Mouse (Mus musculus): ENCODE data around the gene Dusp22. TPM values are rescaled to one million over a fixed set of nuclear protein-coding genes. Genes with fewer than 3 reads are reported as not detected.

The Dusp22 gene
- polyA plus RNA-seq, 1 experiment from 2014 or later, result 16.2 TPM

GRCm38 (mm10) chr13:30730104-30730793 is 70.5 kb downstream of the Dusp22 start:
- Histone ChIP-seq H3K27me3 (ENCODE audit: control insufficient read depth, insufficient read depth, low read length) (no peaks in the 10 kb centered on the region), H3K4me3 (ENCODE audit: low read depth, low read length) (no peak overlapping the region), H3K27ac (replicated peaks; ENCODE audit: low read depth, low read length) (no peak overlapping the region), H3K4me1 (ENCODE audit: control insufficient read depth, insufficient read depth, low read length) (no peaks in the 10 kb centered on the region), H3K9me3 (ENCODE audit: control insufficient read depth, low read length) (no peaks in the 10 kb centered on the region), H3K36me3 (ENCODE audit: control insufficient read depth, insufficient read depth, low read length) (no peaks in the 10 kb centered on the region), H3K4me2 (ENCODE audit: low read depth, severe bottlenecking) (no peak overlapping the region), H3K9ac (ENCODE audit: low read length) (no peak overlapping the region)
- no peak for DNase-seq (ENCODE audit: low spot score)
- ATAC-seq (ENCODE audit: insufficient number of reproducible peaks, low FRiP score, low TSS enrichment, low read depth), result no peak
- WGBS, result 88% methylated on average over 15 of the region's 15 CpGs

GRCm38 (mm10) chr13:30732709-30733445 is 73.1 kb downstream of the Dusp22 start:
- H3K27me3 ChIP-seq (ENCODE audit: control insufficient read depth, insufficient read depth, low read length), result no peaks in the 10 kb centered on the region
- no peak overlapping the region for H3K9ac ChIP-seq (ENCODE audit: low read length)
- H3K36me3 ChIP-seq (ENCODE audit: control insufficient read depth, insufficient read depth, low read length), result no peaks in the 10 kb centered on the region
- no peak overlapping the region for H3K4me2 ChIP-seq (ENCODE audit: low read depth, severe bottlenecking)
- H3K4me1 ChIP-seq (ENCODE audit: control insufficient read depth, insufficient read depth, low read length), result no peaks in the 10 kb centered on the region
- no peaks in the 10 kb centered on the region for H3K9me3 ChIP-seq (ENCODE audit: control insufficient read depth, low read length)
- WGBS, result 86% methylated on average over 11 of the region's 11 CpGs
- no peak overlapping the region for H3K4me3 ChIP-seq (ENCODE audit: low read depth, low read length)
- DNase-seq (ENCODE audit: low spot score), result no peak
- H3K27ac ChIP-seq (replicated peaks; ENCODE audit: low read depth, low read length), result no peak overlapping the region
- ATAC-seq (ENCODE audit: insufficient number of reproducible peaks, low FRiP score, low TSS enrichment, low read depth), result no peak

GRCm38 (mm10) chr13:30736721-30737120 is 76.9 kb downstream of the Dusp22 start:
- WGBS, result 82% methylated on average over 5 of the region's 5 CpGs

GRCm38 (mm10) chr13:30737257-30737656 is 77.5 kb downstream of the Dusp22 start:
- no peak overlapping the region for H3K4me3 ChIP-seq (ENCODE audit: low read depth, low read length)
- 88% methylated on average over 2 of the region's 2 CpGs for WGBS
- H3K4me2 ChIP-seq (ENCODE audit: low read depth, severe bottlenecking), result no peak overlapping the region
- no peak overlapping the region for H3K9ac ChIP-seq (ENCODE audit: low read length)
- no peaks in the 10 kb centered on the region for H3K36me3 ChIP-seq (ENCODE audit: control insufficient read depth, insufficient read depth, low read length)
- no peaks in the 10 kb centered on the region for H3K9me3 ChIP-seq (ENCODE audit: control insufficient read depth, low read length)
- no peak for ATAC-seq (ENCODE audit: insufficient number of reproducible peaks, low FRiP score, low TSS enrichment, low read depth)
- no peaks in the 10 kb centered on the region for H3K27me3 ChIP-seq (ENCODE audit: control insufficient read depth, insufficient read depth, low read length)
- no peak overlapping the region for H3K27ac ChIP-seq (replicated peaks; ENCODE audit: low read depth, low read length)
- no peak for DNase-seq (ENCODE audit: low spot score)
- H3K4me1 ChIP-seq (ENCODE audit: control insufficient read depth, insufficient read depth, low read length), result no peaks in the 10 kb centered on the region

More at GRCm38 (mm10) chr13:30736721-30737120, 76.9 kb downstream of the Dusp22 start:
- H3K4me2 ChIP-seq (ENCODE audit: low read depth, severe bottlenecking), result no peak overlapping the region
- H3K9ac ChIP-seq (ENCODE audit: low read length), result no peak overlapping the region
- H3K4me3 ChIP-seq (ENCODE audit: low read depth, low read length), result no peak overlapping the region
- no peak for DNase-seq (ENCODE audit: low spot score)
- no peak for ATAC-seq (ENCODE audit: insufficient number of reproducible peaks, low FRiP score, low TSS enrichment, low read depth)
- no peaks in the 10 kb centered on the region for H3K9me3 ChIP-seq (ENCODE audit: control insufficient read depth, low read length)
- no peaks in the 10 kb centered on the region for H3K36me3 ChIP-seq (ENCODE audit: control insufficient read depth, insufficient read depth, low read length)
- H3K27me3 ChIP-seq (ENCODE audit: control insufficient read depth, insufficient read depth, low read length), result no peaks in the 10 kb centered on the region
- H3K4me1 ChIP-seq (ENCODE audit: control insufficient read depth, insufficient read depth, low read length), result no peaks in the 10 kb centered on the region
- H3K27ac ChIP-seq (replicated peaks; ENCODE audit: low read depth, low read length), result no peak overlapping the region

GRCm38 (mm10) chr13:30738310-30738840 is 78.6 kb downstream of the Dusp22 start:
- no peaks in the 10 kb centered on the region for H3K36me3 ChIP-seq (ENCODE audit: control insufficient read depth, insufficient read depth, low read length)
- H3K4me1 ChIP-seq (ENCODE audit: control insufficient read depth, insufficient read depth, low read length), result no peaks in the 10 kb centered on the region
- DNase-seq (ENCODE audit: low spot score) (no peak), ATAC-seq (ENCODE audit: insufficient number of reproducible peaks, low FRiP score, low TSS enrichment, low read depth) (no peak)
- no peak overlapping the region for H3K27ac ChIP-seq (replicated peaks; ENCODE audit: low read depth, low read length)
- H3K9ac ChIP-seq (ENCODE audit: low read length), result no peak overlapping the region
- WGBS, result 82% methylated on average over 4 of the region's 4 CpGs
- no peaks in the 10 kb centered on the region for H3K9me3 ChIP-seq (ENCODE audit: control insufficient read depth, low read length)
- H3K27me3 ChIP-seq (ENCODE audit: control insufficient read depth, insufficient read depth, low read length), result no peaks in the 10 kb centered on the region
- H3K4me2 ChIP-seq (ENCODE audit: low read depth, severe bottlenecking), result no peak overlapping the region
- H3K4me3 ChIP-seq (ENCODE audit: low read depth, low read length), result no peak overlapping the region

GRCm38 (mm10) chr13:30741172-30741571 is 81.4 kb downstream of the Dusp22 start:
- Histone ChIP-seq H3K9ac (ENCODE audit: low read length) (no peak overlapping the region), H3K9me3 (ENCODE audit: control insufficient read depth, low read length) (no peaks in the 10 kb centered on the region), H3K4me3 (ENCODE audit: low read depth, low read length) (no peak overlapping the region), H3K27ac (replicated peaks; ENCODE audit: low read depth, low read length) (no peak overlapping the region), H3K27me3 (ENCODE audit: control insufficient read depth, insufficient read depth, low read length) (no peaks in the 10 kb centered on the region; the same call in 1 of the 2 replicates), H3K36me3 (ENCODE audit: control insufficient read depth, insufficient read depth, low read length) (no peaks in the 10 kb centered on the region), H3K4me1 (ENCODE audit: control insufficient read depth, insufficient read depth, low read length) (no peaks in the 10 kb centered on the region), H3K4me2 (ENCODE audit: low read depth, severe bottlenecking) (no peak overlapping the region)
- no peak for DNase-seq (ENCODE audit: low spot score)
- no peak for ATAC-seq (ENCODE audit: insufficient number of reproducible peaks, low FRiP score, low TSS enrichment, low read depth)
- 76% methylated on average over 5 of the region's 5 CpGs for WGBS

GRCm38 (mm10) chr13:30742411-30742970 is 82.7 kb downstream of the Dusp22 start:
- Histone ChIP-seq H3K9ac (ENCODE audit: low read length) (no peak overlapping the region), H3K9me3 (ENCODE audit: control insufficient read depth, low read length) (no peaks in the 10 kb centered on the region), H3K4me1 (ENCODE audit: control insufficient read depth, insufficient read depth, low read length) (no peaks in the 10 kb centered on the region), H3K4me3 (ENCODE audit: low read depth, low read length) (no peak overlapping the region), H3K27ac (replicated peaks; ENCODE audit: low read depth, low read length) (no peak overlapping the region), H3K27me3 (ENCODE audit: control insufficient read depth, insufficient read depth, low read length) (no peaks in the 10 kb centered on the region; the same call in 1 of the 2 replicates), H3K36me3 (ENCODE audit: control insufficient read depth, insufficient read depth, low read length) (no peaks in the 10 kb centered on the region), H3K4me2 (ENCODE audit: low read depth, severe bottlenecking) (no peak overlapping the region)
- ATAC-seq (ENCODE audit: insufficient number of reproducible peaks, low FRiP score, low TSS enrichment, low read depth) (no peak), DNase-seq (ENCODE audit: low spot score) (no peak)
- 81% methylated on average over 6 of the region's 6 CpGs for WGBS

- no peak overlapping the region for H3K4me2 ChIP-seq (ENCODE audit: low read depth, severe bottlenecking)
- H3K36me3 ChIP-seq (ENCODE audit: control insufficient read depth, insufficient read depth, low read length), result no peaks in the 10 kb centered on the region
- H3K9ac ChIP-seq (ENCODE audit: low read length), result no peak overlapping the region
- peaks cover 5% of the 10 kb centered on the region for H3K4me1 ChIP-seq (ENCODE audit: control insufficient read depth, insufficient read depth, low read length)
- H3K27me3 ChIP-seq (ENCODE audit: control insufficient read depth, insufficient read depth, low read length), result peaks cover 23% of the 10 kb centered on the region
- WGBS, result 80% methylated on average over 7 of the region's 7 CpGs
- DNase-seq (ENCODE audit: low spot score) (no peak), ATAC-seq (ENCODE audit: insufficient number of reproducible peaks, low FRiP score, low TSS enrichment, low read depth) (no peak)
- H3K4me3 ChIP-seq (ENCODE audit: low read depth, low read length), result no peak overlapping the region
- H3K27ac ChIP-seq (replicated peaks; ENCODE audit: low read depth, low read length), result no peak overlapping the region
- no peaks in the 10 kb centered on the region for H3K9me3 ChIP-seq (ENCODE audit: control insufficient read depth, low read length)
Measured at GRCm38 (mm10) chr13:30745121-30745520, 85.3 kb downstream of the Dusp22 start.

All from limb, embryonic 11.5 days (tissue).